Mouse (Mus musculus): ENCODE data around the gene Gm20458.

Gene Gm20458

GRCm38 (mm10) chr2:164497691-164498268 is 37.0 kb downstream of the Gm20458 start:
- in situ Hi-C loops (cut with MboI, MseI) = no loop called here

GRCm38 (mm10) chr2:164499317-164499716 is 38.5 kb downstream of the Gm20458 start:
- in situ Hi-C loops (cut with MboI, MseI) = no loop called here

- in situ Hi-C loops (cut with MboI, MseI) = no loop called here
Measured at GRCm38 (mm10) chr2:164500511-164500910, 39.7 kb downstream of the Gm20458 start.

GRCm38 (mm10) chr2:164504919-164505318 is 44.2 kb downstream of the Gm20458 start:
- in situ Hi-C loops (cut with MboI, MseI) = no loop called here

GRCm38 (mm10) chr2:164505619-164506347 is 45.0 kb downstream of the Gm20458 start:
- in situ Hi-C loops (cut with MboI, MseI) = no loop called here

- in situ Hi-C loops (cut with MboI, MseI) = no loop called here
Measured at GRCm38 (mm10) chr2:164507811-164508210, 47.0 kb downstream of the Gm20458 start.

GRCm38 (mm10) chr2:164510621-164511190 is 49.9 kb downstream of the Gm20458 start:
- in situ Hi-C loops (cut with MboI, MseI) = no loop called here

GRCm38 (mm10) chr2:164512121-164512909 is 51.5 kb downstream of the Gm20458 start:
- in situ Hi-C loops (cut with MboI, MseI) = no loop called here

GRCm38 (mm10) chr2:164513389-164513788 is 52.6 kb downstream of the Gm20458 start:
- in situ Hi-C loops (cut with MboI, MseI) = no loop called here

- in situ Hi-C loops (cut with MboI, MseI) = loop anchor here in 1 of 2 experiments (5.0 kb wide), 1 partner anchor 58 kb away; the partner anchor contains the start of gene Sys1
Measured at GRCm38 (mm10) chr2:164514916-164515315, 54.1 kb downstream of the Gm20458 start.

- in situ Hi-C loops (cut with MboI, MseI) = loop anchor here in 1 of 2 experiments (5.0 kb wide), 1 partner anchor 59 kb away; the partner anchor contains the start of gene Sys1
Measured at GRCm38 (mm10) chr2:164515897-164516296, 55.1 kb downstream of the Gm20458 start.

GRCm38 (mm10) chr2:164516592-164516991 is 55.8 kb downstream of the Gm20458 start:
- in situ Hi-C loops (cut with MboI, MseI) = loop anchor here in 1 of 2 experiments (5.0 kb wide), 1 partner anchor 59 kb away; the partner anchor contains the start of gene Sys1

- in situ Hi-C loops (cut with MboI, MseI) = loop anchor here in 1 of 2 experiments (5.0 kb wide), 1 partner anchor 60 kb away; the partner anchor contains the start of gene Sys1
Measured at GRCm38 (mm10) chr2:164517485-164518221, 56.9 kb downstream of the Gm20458 start.

GRCm38 (mm10) chr2:164518266-164519170 is 57.8 kb downstream of the Gm20458 start:
- in situ Hi-C loops (cut with MboI, MseI) = loop anchor here in 1 of 2 experiments (5.0 kb wide), 1 partner anchor 61 kb away; the partner anchor contains the start of gene Sys1

- in situ Hi-C loops (cut with MboI, MseI) = loop anchor here in 1 of 2 experiments (5.0 kb wide), 1 partner anchor 62 kb away; the partner anchor contains the start of gene Sys1
Measured at GRCm38 (mm10) chr2:164519171-164519526, 58.4 kb downstream of the Gm20458 start.

GRCm38 (mm10) chr2:164520782-164521181 is 60.0 kb downstream of the Gm20458 start:
- in situ Hi-C loops (cut with MboI, MseI) = loop anchor here in 1 of 2 experiments (10.0 kb wide), 1 partner anchor 1744 kb away; no protein-coding TSS in a partner anchor

GRCm38 (mm10) chr2:164521841-164522240 is 61.1 kb downstream of the Gm20458 start:
- in situ Hi-C loops (cut with MboI, MseI) = loop anchor here in 1 of 2 experiments (10.0 kb wide), 1 partner anchor 1743 kb away; no protein-coding TSS in a partner anchor

- in situ Hi-C loops (cut with MboI, MseI) = loop anchor here in 1 of 2 experiments (10.0 kb wide), 1 partner anchor 1743 kb away; no protein-coding TSS in a partner anchor
Measured at GRCm38 (mm10) chr2:164522280-164522679, 61.5 kb downstream of the Gm20458 start.

- in situ Hi-C loops (cut with MboI, MseI) = loop anchor here in 1 of 2 experiments (10.0 kb wide), 1 partner anchor 1741 kb away; no protein-coding TSS in a partner anchor
Measured at GRCm38 (mm10) chr2:164523301-164523773, 62.6 kb downstream of the Gm20458 start.

Data from T-helper 17 cell (primary cell).